Mouse (Mus musculus): ENCODE measurements around the gene Frat2. TPM values are rescaled to one million over a fixed set of nuclear protein-coding genes. Genes with fewer than 3 reads are reported as not detected.
A peak's percentile ranks its signal among the peaks of the same experiment; 100 is the strongest.

Frat2 gene
- polyA plus RNA-seq, 1 experiment from 2014 or later: 4.6 TPM

GRCm38 (mm10) chr19:41816915-41817314 is 31.0 kb downstream of the Frat2 start:
- Histone ChIP-seq H3K36me3 (no peaks in the 10 kb centered on the region), H3K9me3 (replicated peaks) (0 out of 2 replicates have a peak, but pooled peaks cover 3% of the 10 kb centered on the region), H3K4me3 (replicated peaks) (no peak overlapping the region), H3K9ac (0 out of 2 replicates have a peak overlapping the region, but pooled peaks have one; percentile 11), H3K4me1 (replicated peaks) (peaks cover 38% of the 10 kb centered on the region), H3K27me3 (no peaks in the 10 kb centered on the region), H3K4me2 (no peak overlapping the region), H3K27ac (no peak overlapping the region)
- DNase-seq: no peak
- WGBS (ENCODE audit: insufficient replicate concordance): 58% methylated on average over 5 of the region's 5 CpGs
- no peak for ATAC-seq (ENCODE audit: low read depth)

GRCm38 (mm10) chr19:41816410-41816809 is 31.5 kb downstream of the Frat2 start:
- DNase-seq (no peak), ATAC-seq (ENCODE audit: low read depth) (no peak)
- H3K4me1 ChIP-seq (replicated peaks): peaks cover 38% of the 10 kb centered on the region
- H3K4me3 ChIP-seq (replicated peaks): no peak overlapping the region
- no peaks in the 10 kb centered on the region for H3K27me3 ChIP-seq
- H3K4me2 ChIP-seq: no peak overlapping the region
- 0 out of 2 replicates have a peak, but pooled peaks cover 3% of the 10 kb centered on the region for H3K9me3 ChIP-seq (replicated peaks)
- H3K9ac ChIP-seq: no peak overlapping the region
- H3K27ac ChIP-seq: no peak overlapping the region
- no peaks in the 10 kb centered on the region for H3K36me3 ChIP-seq
- 65% methylated on average over 5 of the region's 5 CpGs for WGBS (ENCODE audit: insufficient replicate concordance)

GRCm38 (mm10) chr19:41813374-41813773 is 34.6 kb downstream of the Frat2 start:
- H3K9ac ChIP-seq: no peak overlapping the region
- WGBS (ENCODE audit: insufficient replicate concordance): 50% methylated on average over 4 of the region's 4 CpGs
- H3K4me3 ChIP-seq (replicated peaks): no peak overlapping the region
- H3K4me1 ChIP-seq (replicated peaks): peaks cover 46% of the 10 kb centered on the region
- ATAC-seq (ENCODE audit: low read depth) (peak; percentile 86), DNase-seq (no peak)
- H3K36me3 ChIP-seq: no peaks in the 10 kb centered on the region
- peak overlapping the region; percentile 30; the same call in 1 of the 2 replicates for H3K27ac ChIP-seq
- H3K27me3 ChIP-seq: no peaks in the 10 kb centered on the region
- no peak overlapping the region for H3K4me2 ChIP-seq
- H3K9me3 ChIP-seq (replicated peaks): 0 out of 2 replicates have a peak, but pooled peaks cover 3% of the 10 kb centered on the region

GRCm38 (mm10) chr19:41812525-41812924 is 35.4 kb downstream of the Frat2 start:
- peaks cover 51% of the 10 kb centered on the region for H3K4me1 ChIP-seq (replicated peaks)

GRCm38 (mm10) chr19:41810074-41810473 is 37.9 kb downstream of the Frat2 start:
- peaks cover 51% of the 10 kb centered on the region for H3K4me1 ChIP-seq (replicated peaks)
- H3K36me3 ChIP-seq: no peaks in the 10 kb centered on the region
- DNase-seq (no peak), ATAC-seq (ENCODE audit: low read depth) (no peak)
- H3K4me2 ChIP-seq: no peak overlapping the region
- no peak overlapping the region for H3K4me3 ChIP-seq (replicated peaks)
- no peak overlapping the region for H3K9ac ChIP-seq
- H3K27me3 ChIP-seq: no peaks in the 10 kb centered on the region
- H3K27ac ChIP-seq: no peak overlapping the region
- H3K9me3 ChIP-seq (replicated peaks): peaks cover 10% of the 10 kb centered on the region; the same call in 1 of the 2 replicates
- WGBS (ENCODE audit: insufficient replicate concordance): 88% methylated on average over 5 of the region's 5 CpGs

More at GRCm38 (mm10) chr19:41812525-41812924, 35.4 kb downstream of the Frat2 start:
- ATAC-seq (ENCODE audit: low read depth): no peak
- H3K9me3 ChIP-seq (replicated peaks): 0 out of 2 replicates have a peak, but pooled peaks cover 3% of the 10 kb centered on the region
- H3K4me2 ChIP-seq: no peak overlapping the region
- 0 out of 2 replicates have a peak overlapping the region, but pooled peaks have one; percentile 13 for H3K9ac ChIP-seq
- H3K27me3 ChIP-seq: no peaks in the 10 kb centered on the region
- DNase-seq: no peak
- 78% methylated on average over 10 of the region's 10 CpGs for whole genome bisulfite sequencing (ENCODE audit: insufficient replicate concordance)
- no peaks in the 10 kb centered on the region for H3K36me3 ChIP-seq
- H3K27ac ChIP-seq: peak overlapping the region; percentile 30; the same call in 1 of the 2 replicates
- H3K4me3 ChIP-seq (replicated peaks): no peak overlapping the region

GRCm38 (mm10) chr19:41808104-41808634 is 39.8 kb downstream of the Frat2 start:
- 57% methylated on average over 8 of the region's 8 CpGs for WGBS (ENCODE audit: insufficient replicate concordance)
- peak overlapping the region; percentile 81 for H3K27ac ChIP-seq
- peaks cover 7% of the 10 kb centered on the region; the same call in 1 of the 2 replicates for H3K9me3 ChIP-seq (replicated peaks)
- H3K36me3 ChIP-seq: no peaks in the 10 kb centered on the region
- ATAC-seq (ENCODE audit: low read depth) (no peak), DNase-seq (no peak)
- H3K9ac ChIP-seq: peak overlapping the region; percentile 55; the same call in 1 of the 2 replicates
- H3K4me3 ChIP-seq (replicated peaks): no peak overlapping the region
- peak overlapping the region; percentile 47 for H3K4me2 ChIP-seq
- peaks cover 40% of the 10 kb centered on the region for H3K4me1 ChIP-seq (replicated peaks)
- no peaks in the 10 kb centered on the region for H3K27me3 ChIP-seq

- Histone ChIP-seq H3K9me3 (replicated peaks) (peaks cover 7% of the 10 kb centered on the region; the same call in 1 of the 2 replicates), H3K27ac (peak overlapping the region; percentile 81), H3K4me1 (replicated peaks) (peaks cover 40% of the 10 kb centered on the region), H3K4me2 (peak overlapping the region; percentile 47), H3K9ac (peak overlapping the region; percentile 55), H3K36me3 (no peaks in the 10 kb centered on the region), H3K4me3 (replicated peaks) (peak overlapping the region; percentile 25), H3K27me3 (no peaks in the 10 kb centered on the region)
- DNase-seq (peak; percentile 55), ATAC-seq (ENCODE audit: low read depth) (peak; percentile 87)
- 16% methylated on average over 9 of the region's 9 CpGs for WGBS (ENCODE audit: insufficient replicate concordance)
Measured at GRCm38 (mm10) chr19:41807497-41807896, 40.4 kb downstream of the Frat2 start.

GRCm38 (mm10) chr19:41805831-41806230 is 42.1 kb downstream of the Frat2 start:
- DNase-seq (no peak), ATAC-seq (ENCODE audit: low read depth) (no peak)
- Histone ChIP-seq H3K27me3 (no peaks in the 10 kb centered on the region), H3K9ac (no peak overlapping the region), H3K9me3 (replicated peaks) (peaks cover 7% of the 10 kb centered on the region; the same call in 1 of the 2 replicates), H3K4me3 (replicated peaks) (no peak overlapping the region), H3K27ac (no peak overlapping the region), H3K4me1 (replicated peaks) (peaks cover 43% of the 10 kb centered on the region), H3K4me2 (no peak overlapping the region), H3K36me3 (no peaks in the 10 kb centered on the region)
- 87% methylated on average over 4 of the region's 4 CpGs for WGBS (ENCODE audit: insufficient replicate concordance)

GRCm38 (mm10) chr19:41803322-41803721 is 44.6 kb downstream of the Frat2 start:
- H3K36me3 ChIP-seq: no peaks in the 10 kb centered on the region
- no peak overlapping the region for H3K9ac ChIP-seq
- 41% methylated on average over 7 of the region's 7 CpGs for WGBS (ENCODE audit: insufficient replicate concordance)
- no peak overlapping the region for H3K27ac ChIP-seq
- no peak overlapping the region for H3K4me2 ChIP-seq
- H3K4me3 ChIP-seq (replicated peaks): no peak overlapping the region
- H3K27me3 ChIP-seq: no peaks in the 10 kb centered on the region
- DNase-seq (peak; percentile 38), ATAC-seq (ENCODE audit: low read depth) (no peak)
- H3K9me3 ChIP-seq (replicated peaks): peaks cover 7% of the 10 kb centered on the region; the same call in 1 of the 2 replicates
- peaks cover 55% of the 10 kb centered on the region for H3K4me1 ChIP-seq (replicated peaks)

- under 1% methylated on average over 48 of the region's 48 CpGs for WGBS (ENCODE audit: insufficient replicate concordance)
- Histone ChIP-seq H3K4me3 (replicated peaks) (peak within 1 kb of the TSS; percentile 92), H3K9ac (peak within 1 kb of the TSS; percentile 95), H3K27ac (peak within 1 kb of the TSS; percentile 86), H3K4me2 (peak within 1 kb of the TSS; percentile 71), H3K36me3 (peaks cover 9% of the 10 kb centered on the region; the same call in 1 of the 2 replicates), H3K9me3 (replicated peaks) (peaks cover 7% of the 10 kb centered on the region; the same call in 1 of the 2 replicates), H3K27me3 (no peaks in the 10 kb centered on the region), H3K4me1 (replicated peaks) (peaks cover 53% of the 10 kb centered on the region)
- ATAC-seq (ENCODE audit: low read depth): peak; percentile 99
- peak; percentile 91 for DNase-seq
Measured at GRCm38 (mm10) chr19:41801742-41802369, 46.1 kb downstream of the Frat2 start, which contains the start of gene Arhgap19. Gene Arhgap19 (minus strand): TSS chr19:41802047.

GRCm38 (mm10) chr19:41800986-41801741 is 46.8 kb downstream of the Frat2 start:
- ATAC-seq (ENCODE audit: low read depth) (no peak), DNase-seq (no peak)
- peaks cover 11% of the 10 kb centered on the region; the same call in 1 of the 2 replicates for H3K36me3 ChIP-seq
- 4% methylated on average over 26 of the region's 26 CpGs for WGBS (ENCODE audit: insufficient replicate concordance)
- peak overlapping the region; percentile 86 for H3K27ac ChIP-seq
- H3K4me1 ChIP-seq (replicated peaks): peaks cover 54% of the 10 kb centered on the region
- H3K9me3 ChIP-seq (replicated peaks): peaks cover 7% of the 10 kb centered on the region; the same call in 1 of the 2 replicates
- peak overlapping the region; percentile 95 for H3K9ac ChIP-seq
- peak overlapping the region; percentile 92 for H3K4me3 ChIP-seq (replicated peaks)
- H3K27me3 ChIP-seq: no peaks in the 10 kb centered on the region
- peak overlapping the region; percentile 71 for H3K4me2 ChIP-seq

All from liver, embryonic 13.5 days (tissue).